In the genomic region with DNA sequence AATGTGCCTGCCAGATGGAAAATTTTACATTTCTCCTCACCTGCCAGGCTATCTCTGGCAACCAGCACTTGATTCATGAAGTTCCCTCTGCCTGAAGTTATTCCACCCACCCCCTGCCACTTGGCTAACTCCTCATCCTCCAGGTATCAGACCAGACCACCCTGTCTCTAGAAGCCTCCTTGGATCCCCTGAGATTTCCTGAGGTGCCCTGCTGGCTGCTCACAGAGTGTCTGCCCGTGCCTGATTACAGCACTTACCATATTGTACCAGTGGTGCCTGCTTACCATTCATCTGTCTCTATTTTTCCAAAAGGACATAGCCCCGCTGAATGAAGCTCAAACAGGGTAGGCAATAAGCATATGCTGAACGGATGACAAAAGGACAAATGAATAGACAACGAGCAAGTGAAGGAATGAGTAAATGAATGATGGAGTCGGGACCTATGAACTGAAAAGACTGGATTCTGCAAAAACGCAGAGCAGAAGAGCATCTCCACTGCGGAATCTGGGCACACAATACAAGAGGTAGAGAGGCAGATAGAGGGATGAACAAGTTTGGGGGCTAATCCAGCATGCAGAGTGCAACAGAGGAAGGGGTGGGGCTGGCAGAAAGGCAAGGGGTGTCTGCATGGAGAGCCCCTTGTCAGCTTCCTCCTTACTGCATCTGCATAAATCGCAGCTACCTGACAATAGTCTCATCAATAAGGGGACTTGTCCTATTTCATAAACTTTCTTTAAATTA, we compare ENCODE assay signal across 19 mouse cellular contexts.
DNase-seq lines count a peak whose midpoint lies in the region; ATAC-seq lines count a peak whose summit lies in the region.
"Had no signal": no experiment of that assay in that cellular context is flagged by ENCODE, and none has a peak within 500 bp of the region (broad histone marks: within the 10 kb centered on the region; RNA-seq: fewer than 3 reads in every experiment).

No protein-coding gene starts in this region.

- no peaks in the 10 kb centered on the region for H3K9me3 ChIP-seq in midbrain, embryonic 10.5 days (replicated peaks)
- no peaks in the 10 kb centered on the region for H3K9me3 ChIP-seq in midbrain, embryonic 11.5 days (ENCODE audit: control insufficient read depth, low read length)
- H3K9me3 ChIP-seq in forebrain, embryonic 14.5 days (replicated peaks; ENCODE audit: control insufficient read depth, low read length): no peaks in the 10 kb centered on the region
- no peaks in the 10 kb centered on the region for H3K9me3 ChIP-seq in hindbrain, embryonic 16.5 days (ENCODE audit: control insufficient read depth, low read length)
- no peaks in the 10 kb centered on the region for H3K9me3 ChIP-seq in neural tube, embryonic 15.5 days (replicated peaks)
- H3K9me3 ChIP-seq: embryonic facial prominence, embryonic 15.5 days; limb, embryonic 15.5 days had no signal

- peaks cover under 1% of the 10 kb centered on the region; the same call in 1 of the 2 replicates for H3K36me3 ChIP-seq in midbrain, embryonic 10.5 days
- H3K36me3 ChIP-seq in midbrain, embryonic 11.5 days (ENCODE audit: control insufficient read depth, insufficient read depth, low read length): no peaks in the 10 kb centered on the region
- H3K36me3 ChIP-seq in forebrain, embryonic 14.5 days (ENCODE audit: control insufficient read depth, insufficient read depth, low read length): no peaks in the 10 kb centered on the region
- no peaks in the 10 kb centered on the region for H3K36me3 ChIP-seq in hindbrain, embryonic 16.5 days (ENCODE audit: control insufficient read depth, insufficient read depth, low read length)
- no peaks in the 10 kb centered on the region for H3K36me3 ChIP-seq in neural tube, embryonic 15.5 days
- H3K36me3 ChIP-seq: embryonic facial prominence, embryonic 15.5 days; limb, embryonic 15.5 days had no signal

- H3K4me3 ChIP-seq in midbrain, embryonic 10.5 days: no peak overlapping the region
- no peak overlapping the region for H3K4me3 ChIP-seq in midbrain, embryonic 11.5 days (ENCODE audit: low read depth, low read length)
- H3K4me3 ChIP-seq in forebrain, embryonic 14.5 days (ENCODE audit: low read depth, low read length): no peak overlapping the region
- no peak overlapping the region for H3K4me3 ChIP-seq in hindbrain, embryonic 16.5 days (ENCODE audit: low read length)
- H3K4me3 ChIP-seq in neural tube, embryonic 15.5 days (replicated peaks): no peak overlapping the region
- H3K4me3 ChIP-seq: embryonic facial prominence, embryonic 15.5 days; heart, adult 2 months; limb, embryonic 15.5 days had no signal

- DNase-seq in midbrain, embryonic 10.5 days (ENCODE audit: low spot score): no peak
- no peak for DNase-seq in midbrain, embryonic 11.5 days (ENCODE audit: low spot score, missing footprints)
- DNase-seq in forebrain, embryonic 14.5 days (ENCODE audit: low spot score): no peak
- no peak for DNase-seq in cerebellum, postnatal 10 days
- DNase-seq in adrenal gland, adult (ENCODE audit: inconsistent age in 2 of 2, low spot score in 1 of 2): no peak
- DNase-seq: adrenal gland, postnatal 25 days; B cell, adult 2 months; cerebellum, adult 9-11 months; embryo, embryonic 11 days; gastrocnemius, postnatal 14 days; heart, adult 2 months; kidney, adult 18-20 months; kidney, postnatal 36 days; liver, postnatal 0 days; thymus, adult 18-20 months had no signal

- H3K27me3 ChIP-seq in midbrain, embryonic 10.5 days (ENCODE audit: low read depth, poor library complexity, severe bottlenecking): no peaks in the 10 kb centered on the region
- H3K27me3 ChIP-seq in midbrain, embryonic 11.5 days (ENCODE audit: control insufficient read depth, insufficient read depth, low read length): no peaks in the 10 kb centered on the region
- no peaks in the 10 kb centered on the region for H3K27me3 ChIP-seq in forebrain, embryonic 14.5 days (replicated peaks; ENCODE audit: control insufficient read depth, insufficient read depth, low read length)
- no peaks in the 10 kb centered on the region for H3K27me3 ChIP-seq in hindbrain, embryonic 16.5 days (replicated peaks; ENCODE audit: control insufficient read depth, insufficient read depth, low read length)
- no peaks in the 10 kb centered on the region for H3K27me3 ChIP-seq in neural tube, embryonic 15.5 days (replicated peaks)
- H3K27me3 ChIP-seq: embryonic facial prominence, embryonic 15.5 days; limb, embryonic 15.5 days had no signal

- H3K4me1 ChIP-seq in midbrain, embryonic 10.5 days: peaks cover 50% of the 10 kb centered on the region
- no peaks in the 10 kb centered on the region; the same call in none of the 2 replicates for H3K4me1 ChIP-seq in midbrain, embryonic 11.5 days (ENCODE audit: control insufficient read depth, insufficient read depth, low read length)
- H3K4me1 ChIP-seq in forebrain, embryonic 14.5 days (ENCODE audit: control insufficient read depth, insufficient read depth, low read length): peaks cover 8% of the 10 kb centered on the region; the same call in 1 of the 2 replicates
- H3K4me1 ChIP-seq in hindbrain, embryonic 16.5 days (ENCODE audit: control insufficient read depth, insufficient read depth, low read depth, low read length): peaks cover 17% of the 10 kb centered on the region
- H3K4me1 ChIP-seq in neural tube, embryonic 15.5 days: peaks cover 56% of the 10 kb centered on the region
- H3K4me1 ChIP-seq: embryonic facial prominence, embryonic 15.5 days; limb, embryonic 15.5 days had no signal

- WGBS in midbrain, embryonic 10.5 days: 81% methylated on average over 8 of the region's 8 CpGs
- WGBS in midbrain, embryonic 11.5 days: 78% methylated on average over 8 of the region's 8 CpGs
- WGBS in forebrain, embryonic 14.5 days: 37% methylated on average over 8 of the region's 8 CpGs
- 46% methylated on average over 8 of the region's 8 CpGs for WGBS in hindbrain, embryonic 16.5 days
- WGBS in neural tube, embryonic 15.5 days: 43% methylated on average over 8 of the region's 8 CpGs

- ATAC-seq in midbrain, embryonic 11.5 days (ENCODE audit: low FRiP score): no peak
- ATAC-seq in forebrain, embryonic 14.5 days: peak; percentile 42; the same call in 1 of the 2 replicates
- ATAC-seq in hindbrain, embryonic 16.5 days: peak; percentile 38
- ATAC-seq in neural tube, embryonic 15.5 days (ENCODE audit: low FRiP score): peak; percentile 50
- ATAC-seq: liver, postnatal 0 days had no signal

- no peak overlapping the region for H3K9ac ChIP-seq in midbrain, embryonic 11.5 days (ENCODE audit: low read length)
- H3K9ac ChIP-seq in forebrain, embryonic 14.5 days (ENCODE audit: low read length): no peak overlapping the region
- H3K9ac ChIP-seq in hindbrain, embryonic 16.5 days (ENCODE audit: low read depth, low read length): peak overlapping the region; percentile 36
- H3K9ac ChIP-seq in neural tube, embryonic 15.5 days (replicated peaks): no peak overlapping the region
- H3K9ac ChIP-seq: embryonic facial prominence, embryonic 15.5 days; limb, embryonic 15.5 days; liver, postnatal 0 days had no signal

- H3K27ac ChIP-seq in midbrain, embryonic 10.5 days (replicated peaks): peak overlapping the region; percentile 55; the same call in 1 of the 2 replicates
- no peak overlapping the region for H3K27ac ChIP-seq in midbrain, embryonic 11.5 days (ENCODE audit: low read depth, low read length)
- H3K27ac ChIP-seq in forebrain, embryonic 14.5 days (ENCODE audit: low read depth, low read length): no peak overlapping the region; the same call in 1 of the 2 replicates
- peak overlapping the region; percentile 70 for H3K27ac ChIP-seq in hindbrain, embryonic 16.5 days (ENCODE audit: low read depth, low read length)
- H3K27ac ChIP-seq in neural tube, embryonic 15.5 days (replicated peaks): peak overlapping the region; percentile 85
- H3K27ac ChIP-seq: embryonic facial prominence, embryonic 15.5 days; heart, adult 2 months; limb, embryonic 15.5 days had no signal

- no peak overlapping the region for H3K4me2 ChIP-seq in midbrain, embryonic 11.5 days
- no peak overlapping the region for H3K4me2 ChIP-seq in forebrain, embryonic 14.5 days (ENCODE audit: low read length)
- H3K4me2 ChIP-seq in hindbrain, embryonic 16.5 days (ENCODE audit: low read length): no peak overlapping the region
- peak overlapping the region; percentile 16 for H3K4me2 ChIP-seq in neural tube, embryonic 15.5 days
- H3K4me2 ChIP-seq: embryonic facial prominence, embryonic 15.5 days; limb, embryonic 15.5 days had no signal

Comparison
In these comparisons a context has a peak if more than half of its experiments do, and no peak if none do; other contexts are left out.
1. H3K27ac ChIP-seq: peak in midbrain, embryonic 10.5 days (single experiment), hindbrain, embryonic 16.5 days (single experiment) and neural tube, embryonic 15.5 days (single experiment); none in midbrain, embryonic 11.5 days (single experiment) and forebrain, embryonic 14.5 days (single experiment).